Mouse (Mus musculus) layer of hippocampus, adult 9-11 months (tissue): ENCODE results near the gene Adamts4.

ENCODE experiments used
- DNase-seq: peaks from one replicate; pipeline ENCODE4 v3.0.0; 2022

Adamts4 gene

GRCm38 (mm10) chr1:171249913-171250600 lies at the start of gene Adamts4:
Adamts4 (plus strand) TSS chr1:171250421.
- peak; percentile 71 for DNase-seq

- DNase-seq = no peak
Measured at GRCm38 (mm10) chr1:171200769-171201168, 49.5 kb upstream of the Adamts4 start.

- no peak for DNase-seq
Measured at GRCm38 (mm10) chr1:171203471-171204248, 46.6 kb upstream of the Adamts4 start.

- no peak for DNase-seq
Measured at GRCm38 (mm10) chr1:171204249-171204644, 46.0 kb upstream of the Adamts4 start.

GRCm38 (mm10) chr1:171205704-171206493 lies 44.3 kb upstream of the Adamts4 start:
- DNase-seq = no peak

GRCm38 (mm10) chr1:171209409-171209808 lies 40.8 kb upstream of the Adamts4 start:
- no peak for DNase-seq

GRCm38 (mm10) chr1:171212854-171213253 lies 37.4 kb upstream of the Adamts4 start:
- DNase-seq = no peak

GRCm38 (mm10) chr1:171213801-171214496 lies 36.3 kb upstream of the Adamts4 start, which contains the start of gene Nr1i3:
Nr1i3 (plus strand) TSS chr1:171213970.
- no peak for DNase-seq

GRCm38 (mm10) chr1:171216241-171216955 lies 33.8 kb upstream of the Adamts4 start:
- DNase-seq = no peak

GRCm38 (mm10) chr1:171220871-171221270 lies 29.4 kb upstream of the Adamts4 start:
- peak; percentile 84 for DNase-seq

- no peak for DNase-seq
Measured at GRCm38 (mm10) chr1:171221281-171222193, 28.7 kb upstream of the Adamts4 start.

GRCm38 (mm10) chr1:171222238-171223155 lies 27.7 kb upstream of the Adamts4 start, which contains the start of gene Tomm40l:
Tomm40l (minus strand) TSS chr1:171222514.
- DNase-seq = peak; percentile 99

GRCm38 (mm10) chr1:171223168-171223567 lies 27.1 kb upstream of the Adamts4 start:
- no peak for DNase-seq

GRCm38 (mm10) chr1:171223796-171224195 lies 26.4 kb upstream of the Adamts4 start:
- no peak for DNase-seq

GRCm38 (mm10) chr1:171224857-171225256 lies 25.4 kb upstream of the Adamts4 start, which contains the start of gene Apoa2:
Apoa2 (plus strand) TSS chr1:171225054.
- no peak for DNase-seq

GRCm38 (mm10) chr1:171226780-171227179 lies 23.4 kb upstream of the Adamts4 start:
- no peak for DNase-seq

- no peak for DNase-seq
Measured at GRCm38 (mm10) chr1:171227879-171228278, 22.3 kb upstream of the Adamts4 start.

GRCm38 (mm10) chr1:171229750-171230149 lies 20.5 kb upstream of the Adamts4 start:
- DNase-seq = no peak

GRCm38 (mm10) chr1:171230215-171230614 lies 20.0 kb upstream of the Adamts4 start:
- no peak for DNase-seq

- DNase-seq = no peak
Measured at GRCm38 (mm10) chr1:171231844-171232243, 18.4 kb upstream of the Adamts4 start.
